Mouse (Mus musculus) gastrocnemius, postnatal 10 days (tissue): ENCODE data around the gene Cbx7. TPM values are rescaled to one million over a fixed set of nuclear protein-coding genes. Genes with fewer than 3 reads are reported as not detected.

ENCODE experiments used
- DNase-seq: peaks from one replicate; pipeline ENCODE4 v3.0.0; 2021; ENCODE audit warnings: mixed read lengths
- total RNA-seq, 2 experiments: library from RNA; stranded (reverse); gene quantifications; 2 replicates each; pipeline ENCODE4 v1.2.3; 2021

Gene Cbx7
- total RNA-seq, 2 experiments from 2014 or later: 2.9 to 4.1 TPM

DNA sequence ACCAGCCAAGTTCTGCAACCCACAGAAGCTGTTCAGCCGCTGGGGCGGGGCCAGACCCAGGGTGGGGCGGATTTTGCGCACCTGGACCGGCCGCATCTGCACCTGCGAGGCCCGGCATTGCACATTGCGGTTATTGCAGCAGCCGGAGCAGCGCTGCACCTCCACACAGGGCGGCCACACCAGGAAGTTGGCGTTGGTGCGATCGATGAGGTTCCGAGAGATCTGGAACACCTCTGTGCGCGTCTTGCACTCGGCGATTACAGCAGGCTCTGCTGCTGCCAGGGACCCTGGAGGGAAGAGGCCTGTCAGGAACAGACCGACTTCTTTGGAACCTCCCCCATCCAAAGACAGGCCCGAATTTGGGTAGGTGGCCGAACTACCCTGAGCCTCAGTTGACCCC lies 30.7 kb upstream of the Cbx7 start:
- DNase-seq: no peak

DNA sequence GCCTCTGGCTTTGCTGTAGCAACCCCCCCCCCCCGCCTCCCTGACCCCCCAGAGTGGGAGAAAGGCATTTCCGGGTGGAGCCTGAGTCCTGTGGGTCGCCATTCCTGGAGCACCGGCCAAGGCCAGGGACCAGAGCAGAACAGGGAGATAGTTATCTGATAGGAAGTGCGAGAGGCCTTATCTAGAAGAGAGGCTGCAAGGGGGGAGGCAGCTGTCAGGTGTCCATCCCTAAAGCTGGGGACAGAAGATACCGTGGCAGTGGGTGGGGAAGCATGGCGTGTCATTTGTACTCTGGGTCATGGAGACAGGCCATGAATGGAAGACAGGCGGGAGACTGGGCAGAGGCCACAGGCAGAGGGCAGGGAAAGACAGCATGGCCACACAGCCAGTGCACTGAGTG lies 29.8 kb upstream of the Cbx7 start:
- no peak for DNase-seq

DNA sequence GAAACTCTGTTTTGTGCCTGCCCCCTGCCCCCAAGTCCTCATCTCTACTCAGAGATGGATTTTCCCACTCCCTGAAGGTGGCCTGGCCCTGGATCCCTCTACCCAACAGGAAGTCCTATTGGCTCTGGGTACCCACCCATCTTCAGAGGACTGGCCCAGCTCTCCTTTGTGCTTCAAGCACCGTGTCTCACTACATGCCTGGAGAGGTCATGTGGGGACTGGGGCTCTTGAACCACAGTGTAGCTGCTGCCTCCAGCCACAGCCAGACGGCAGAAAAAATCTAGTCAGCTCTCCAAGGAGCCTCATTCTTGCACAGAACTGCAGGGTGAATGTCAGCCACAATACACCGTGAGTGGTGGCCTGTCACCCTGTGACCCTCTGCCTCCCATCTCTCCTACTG lies 27.1 kb upstream of the Cbx7 start:
- no peak for DNase-seq

DNA sequence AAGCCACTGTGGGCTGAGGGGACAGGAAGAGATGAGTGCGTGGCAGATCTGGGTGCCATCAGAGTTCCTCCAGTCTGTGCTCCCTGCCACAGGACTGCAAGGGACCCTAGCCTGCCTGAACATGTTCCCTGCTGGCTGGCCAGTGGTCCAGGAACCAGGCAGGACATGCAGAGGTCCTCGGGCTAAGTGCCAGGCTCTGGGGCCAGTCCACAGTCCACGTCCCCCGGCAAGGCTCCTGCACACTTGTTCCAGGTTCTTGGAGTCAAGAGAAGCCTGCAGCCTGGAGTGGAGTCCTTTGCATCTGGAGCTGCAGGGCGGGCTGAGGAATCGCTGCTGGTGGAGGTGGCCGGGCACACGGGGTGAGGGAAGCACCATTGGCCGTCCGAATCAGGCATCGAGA lies 25.9 kb upstream of the Cbx7 start:
- no peak for DNase-seq

DNA sequence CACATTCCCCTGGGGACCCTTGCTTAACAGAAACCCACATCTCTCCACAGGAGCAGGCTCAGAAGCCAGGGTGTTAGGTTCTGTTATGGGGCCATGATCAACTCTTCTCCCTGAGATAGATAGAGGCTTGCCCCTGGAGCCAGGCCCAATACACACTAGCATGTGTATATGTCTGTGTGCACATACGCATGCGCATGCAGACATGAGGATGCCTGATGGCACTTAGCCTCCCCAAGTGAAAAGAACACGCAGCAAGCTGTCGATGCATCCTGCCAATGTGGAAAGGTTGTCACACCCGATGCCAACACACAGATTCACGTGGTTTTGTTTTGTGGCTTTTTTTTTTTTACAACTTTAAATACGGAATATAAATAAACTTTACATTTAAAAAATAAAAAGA lies 24.6 kb upstream of the Cbx7 start:
- DNase-seq: no peak

DNA sequence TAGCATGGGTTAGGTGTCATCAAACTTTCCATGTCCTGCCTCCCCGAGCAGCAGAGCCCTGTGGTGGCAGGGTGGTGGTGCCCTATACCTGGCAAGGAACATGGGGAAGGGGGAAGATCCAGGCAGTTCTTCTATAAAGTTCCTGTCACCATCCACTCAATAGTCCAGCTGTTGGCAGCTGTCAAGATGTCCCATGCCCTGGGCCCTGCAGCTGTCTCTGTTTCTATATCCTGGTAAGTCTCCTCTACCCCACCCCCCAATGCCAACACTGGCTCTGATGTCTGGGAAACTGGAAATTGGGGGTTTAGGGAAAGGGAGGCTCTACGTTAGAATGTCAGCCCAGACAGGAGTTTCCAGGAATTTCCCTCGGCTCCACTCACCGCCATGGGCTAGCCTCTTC lies 23.6 kb upstream of the Cbx7 start:
- no peak for DNase-seq

DNA sequence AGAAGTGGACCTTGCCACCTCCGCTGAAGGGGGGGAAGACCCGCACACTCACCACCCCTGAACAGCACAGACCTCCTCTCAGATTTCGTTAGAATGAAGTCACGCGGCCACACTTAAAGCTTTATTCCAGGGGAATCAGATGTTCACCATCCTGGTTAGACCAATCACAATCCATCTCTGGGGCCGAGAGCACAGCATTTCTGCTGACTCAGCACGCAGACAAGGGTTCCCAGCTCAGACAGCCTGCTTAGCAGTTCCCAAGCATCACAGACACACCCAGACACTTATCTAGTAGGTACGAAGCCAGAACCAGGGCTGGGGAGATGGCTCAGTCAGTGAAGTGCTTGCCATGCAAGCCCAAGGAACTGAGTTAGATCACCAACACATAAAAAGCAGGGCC lies 15.3 kb upstream of the Cbx7 start:
- DNase-seq: no peak

DNA sequence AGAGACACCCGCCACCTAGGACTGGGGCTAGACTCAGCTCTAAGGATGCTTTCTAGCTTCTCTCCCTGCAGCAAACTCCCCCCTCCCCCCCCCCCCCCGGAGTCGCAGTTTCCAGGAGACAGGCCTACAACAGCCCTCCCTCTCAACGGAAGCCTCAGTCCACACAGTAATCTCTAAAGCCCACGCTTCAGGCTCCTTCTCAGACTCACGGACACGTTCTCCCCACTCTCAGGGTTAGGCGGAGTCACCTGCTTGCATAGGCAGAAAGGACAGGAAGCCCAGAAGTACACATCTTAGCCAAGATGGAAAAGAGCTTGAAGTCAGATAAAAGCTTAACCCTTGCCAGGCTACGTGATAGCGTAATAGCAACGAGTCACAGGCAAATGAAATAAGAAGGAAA lies 14.6 kb upstream of the Cbx7 start:
- no peak for DNase-seq

DNA sequence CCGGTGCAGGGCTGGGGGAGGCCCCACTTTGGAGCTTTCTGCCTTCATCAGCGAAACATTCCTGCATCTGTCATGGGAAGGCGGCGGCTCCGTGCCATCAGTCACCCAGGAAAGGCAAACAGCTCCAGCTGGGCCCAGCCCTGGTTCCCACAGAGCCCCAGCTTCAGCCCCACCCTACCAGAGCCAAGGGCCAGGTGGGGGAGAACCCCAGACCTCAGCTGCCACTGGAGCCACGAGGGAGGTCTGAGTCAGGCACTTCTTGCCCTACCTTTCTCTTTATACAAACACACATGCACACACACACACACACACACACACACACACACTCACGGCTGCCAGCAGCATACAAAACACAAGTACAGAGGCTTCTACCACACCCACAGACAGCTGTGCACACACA lies 13.2 kb upstream of the Cbx7 start:
- peak; percentile 44 for DNase-seq

DNA sequence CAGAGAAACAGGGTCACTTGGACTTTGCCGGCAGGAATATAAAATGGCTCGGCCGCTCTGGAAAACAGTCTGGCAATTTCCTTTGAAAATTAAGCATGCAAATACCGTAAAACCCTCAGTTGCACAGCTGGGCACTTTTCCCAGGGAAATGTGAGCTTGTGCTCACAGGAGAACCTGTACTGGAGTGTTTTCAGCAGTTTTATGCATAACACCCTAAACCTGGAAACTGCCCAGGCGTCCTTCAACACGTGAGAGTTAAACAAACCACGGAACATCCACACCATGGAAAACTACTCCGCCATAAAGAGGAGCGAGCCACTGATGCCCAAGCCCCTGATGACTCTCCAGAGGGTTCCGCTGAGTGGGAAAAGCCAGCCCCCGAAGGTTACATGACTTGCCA lies 9.8 kb upstream of the Cbx7 start:
- DNase-seq: no peak

DNA sequence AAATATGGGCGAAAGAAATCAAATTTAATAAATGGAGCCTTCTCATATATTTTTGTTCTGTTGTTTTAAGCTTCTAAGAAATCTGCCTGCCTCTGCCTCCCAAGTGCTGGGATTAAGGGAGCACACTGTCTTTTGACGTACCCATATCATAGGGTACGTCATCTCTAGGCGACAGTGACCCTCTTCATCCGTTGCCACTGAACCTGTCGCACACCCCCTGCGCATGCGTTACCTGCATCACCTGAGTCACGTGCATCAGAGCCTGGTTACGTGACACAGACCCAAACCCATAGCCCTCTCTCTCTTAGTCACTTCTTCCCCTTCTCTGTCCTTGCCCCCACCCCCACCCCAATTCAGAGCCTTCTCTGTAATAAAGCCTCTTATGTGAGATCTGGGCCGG lies 1.3 kb upstream of the Cbx7 start:
- DNase-seq: no peak

DNA sequence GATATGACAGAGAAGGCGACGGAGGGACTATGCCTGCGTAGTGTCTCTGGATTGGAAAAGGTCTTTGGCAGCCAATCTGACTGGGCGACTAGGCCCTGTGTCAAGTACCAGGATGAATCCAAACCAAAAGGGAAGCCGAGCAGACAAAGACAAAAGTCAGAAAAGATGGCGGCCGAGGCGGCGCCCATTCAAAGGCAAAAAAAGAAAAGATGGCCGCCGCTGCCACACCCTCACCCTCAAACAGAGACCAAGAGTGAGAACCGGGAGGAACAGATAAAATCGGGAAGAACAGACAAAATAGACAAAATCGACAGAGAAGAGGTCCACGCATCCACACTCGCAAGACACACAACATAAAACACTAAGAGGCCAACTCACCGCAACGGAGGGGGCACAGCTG lies 428 bp downstream of the Cbx7 start:
- DNase-seq: no peak

DNA sequence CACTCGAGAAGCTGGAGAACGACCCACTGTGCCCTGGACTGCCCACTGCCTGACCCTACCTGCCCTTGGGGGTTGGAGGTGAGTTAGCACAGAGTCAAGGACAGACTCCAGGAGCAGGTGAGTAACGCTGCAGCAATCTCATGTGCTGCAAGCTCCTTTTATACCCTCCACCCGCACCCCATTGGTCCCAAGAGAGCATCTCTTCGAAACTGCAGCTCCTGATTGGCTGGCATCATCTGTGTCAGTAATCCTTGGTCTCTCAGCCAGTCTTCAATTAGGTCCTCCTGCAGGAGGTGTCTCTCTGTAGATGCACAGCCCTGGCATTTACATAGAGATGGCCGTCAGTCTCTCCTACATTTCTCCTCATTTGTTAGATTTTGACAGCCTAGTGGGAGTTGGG lies 3.6 kb downstream of the Cbx7 start:
- no peak for DNase-seq

DNA sequence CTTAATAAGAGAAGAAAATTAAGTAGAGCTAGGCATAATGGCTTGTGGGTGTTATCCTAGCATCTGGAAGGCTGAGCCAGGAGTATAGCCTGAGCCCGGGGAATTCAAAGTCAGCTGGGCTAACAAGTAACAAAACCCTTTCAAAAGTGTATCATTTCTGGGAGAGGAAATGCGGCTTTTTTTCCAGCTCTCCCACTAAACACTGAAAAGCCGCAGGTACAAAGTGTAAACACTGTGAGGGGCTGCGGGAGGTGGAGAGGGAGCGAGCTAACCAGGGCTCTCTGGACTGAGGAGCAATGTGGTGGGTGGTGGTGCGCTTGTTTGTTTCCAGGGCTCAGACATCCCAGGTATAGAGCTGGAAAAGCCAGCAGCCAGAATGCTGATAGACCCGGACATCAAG lies 6.5 kb downstream of the Cbx7 start:
- DNase-seq: no peak

DNA sequence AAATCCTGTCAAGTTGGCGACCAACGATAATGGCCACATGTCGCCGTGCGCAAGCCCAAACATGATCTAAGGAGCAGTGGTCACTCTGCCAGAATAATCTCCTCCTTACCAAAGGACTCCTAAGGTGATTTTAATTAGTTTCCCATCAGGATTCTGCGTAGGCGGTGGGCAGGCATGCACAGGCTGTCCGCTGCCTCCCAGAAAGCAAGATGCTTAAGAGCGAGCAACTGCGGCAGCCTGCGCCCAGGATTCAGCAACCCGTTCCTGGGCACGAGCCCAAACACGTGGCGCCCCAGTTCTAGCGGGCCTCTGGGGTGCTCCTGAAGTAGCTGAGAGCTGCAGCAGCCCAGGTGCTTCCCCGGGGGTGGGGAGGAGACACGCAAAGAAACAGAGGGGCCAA lies 8.3 kb downstream of the Cbx7 start:
- no peak for DNase-seq

DNA sequence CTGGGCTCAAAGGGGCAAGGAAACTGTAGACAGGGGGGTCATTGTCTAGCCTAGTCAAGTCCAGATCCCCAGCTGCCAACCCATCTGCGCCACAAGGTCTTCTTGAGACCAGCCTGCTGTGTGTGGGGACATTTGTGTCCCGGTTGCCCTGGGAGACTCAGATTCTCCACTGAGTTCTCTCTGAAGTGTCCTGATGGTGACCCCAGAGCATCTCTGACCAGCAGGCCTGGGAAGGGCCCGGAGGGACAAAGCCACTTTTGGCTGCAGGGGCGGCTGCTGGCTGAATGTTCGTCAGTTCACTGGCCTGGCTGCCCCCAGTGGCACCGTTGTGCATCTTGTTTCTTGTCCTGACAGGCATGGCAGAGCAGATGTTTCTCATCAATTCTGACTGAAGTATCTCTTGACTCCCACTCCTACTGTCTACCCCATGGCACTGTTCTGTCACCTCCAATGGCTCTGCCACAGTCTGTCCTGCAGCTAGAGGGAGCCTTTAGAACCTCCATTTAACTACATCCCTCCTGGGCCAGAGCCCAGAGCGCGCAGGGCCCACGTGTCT lies 9.5 kb downstream of the Cbx7 start:
- DNase-seq: peak; percentile 42

DNA sequence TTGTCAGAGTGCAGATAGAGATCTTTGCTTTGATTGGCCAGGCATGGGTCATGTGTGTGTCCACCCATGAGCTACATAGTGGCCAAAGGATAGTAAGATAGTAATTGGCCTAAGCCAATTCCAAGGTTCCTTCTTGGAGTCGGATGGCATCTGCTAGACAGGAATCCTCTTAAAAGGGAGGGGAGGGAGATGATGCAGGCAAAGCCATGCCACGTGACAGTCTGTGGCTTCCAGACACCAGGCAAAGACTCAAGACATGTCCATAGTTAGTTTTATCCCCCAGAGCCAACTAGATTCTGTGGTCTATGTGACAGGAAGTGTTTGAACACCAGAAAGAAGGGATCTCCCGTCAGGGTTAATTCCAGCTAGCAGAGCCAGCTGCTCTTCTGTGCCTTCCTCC lies 12.5 kb downstream of the Cbx7 start:
- no peak for DNase-seq

DNA sequence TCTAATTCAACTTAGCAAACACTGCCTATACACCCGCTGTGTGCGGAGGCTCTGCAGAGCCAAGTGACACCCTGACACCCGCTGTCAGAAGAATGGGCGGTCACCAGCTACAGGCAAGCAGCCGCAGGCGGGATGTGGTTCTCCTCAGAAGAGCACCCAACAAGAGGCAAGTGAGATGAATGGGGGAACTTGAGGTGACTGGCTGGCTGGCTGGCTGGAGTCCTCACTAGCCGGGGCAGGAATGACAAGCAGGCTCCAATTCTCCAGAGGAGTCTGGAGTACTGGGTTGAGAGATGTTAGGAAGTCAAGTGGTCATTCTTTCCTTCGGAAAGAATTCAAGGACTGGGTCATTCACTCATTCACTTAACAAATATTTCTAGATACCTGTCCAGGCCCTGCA lies 14.4 kb downstream of the Cbx7 start:
- no peak for DNase-seq

DNA sequence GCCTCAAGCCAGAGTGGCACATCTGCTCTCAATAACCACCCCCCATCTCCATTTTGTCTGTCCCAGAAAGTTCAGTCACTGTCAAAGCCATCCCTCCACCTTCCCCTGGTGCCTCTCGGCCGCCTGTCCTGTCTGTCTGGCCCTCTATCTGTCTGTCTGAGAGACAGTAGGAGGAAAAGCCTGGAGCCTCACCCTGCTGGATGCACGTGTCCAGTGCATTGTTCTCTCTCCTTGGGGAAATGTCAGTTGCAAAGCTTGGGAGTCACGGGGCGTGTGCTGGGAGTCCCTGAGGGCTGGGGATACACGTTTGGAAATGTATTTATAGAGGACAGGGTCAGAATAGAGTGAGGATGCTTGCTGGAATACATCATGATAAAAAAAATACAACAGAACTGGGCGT lies 17.4 kb downstream of the Cbx7 start:
- no peak for DNase-seq

DNA sequence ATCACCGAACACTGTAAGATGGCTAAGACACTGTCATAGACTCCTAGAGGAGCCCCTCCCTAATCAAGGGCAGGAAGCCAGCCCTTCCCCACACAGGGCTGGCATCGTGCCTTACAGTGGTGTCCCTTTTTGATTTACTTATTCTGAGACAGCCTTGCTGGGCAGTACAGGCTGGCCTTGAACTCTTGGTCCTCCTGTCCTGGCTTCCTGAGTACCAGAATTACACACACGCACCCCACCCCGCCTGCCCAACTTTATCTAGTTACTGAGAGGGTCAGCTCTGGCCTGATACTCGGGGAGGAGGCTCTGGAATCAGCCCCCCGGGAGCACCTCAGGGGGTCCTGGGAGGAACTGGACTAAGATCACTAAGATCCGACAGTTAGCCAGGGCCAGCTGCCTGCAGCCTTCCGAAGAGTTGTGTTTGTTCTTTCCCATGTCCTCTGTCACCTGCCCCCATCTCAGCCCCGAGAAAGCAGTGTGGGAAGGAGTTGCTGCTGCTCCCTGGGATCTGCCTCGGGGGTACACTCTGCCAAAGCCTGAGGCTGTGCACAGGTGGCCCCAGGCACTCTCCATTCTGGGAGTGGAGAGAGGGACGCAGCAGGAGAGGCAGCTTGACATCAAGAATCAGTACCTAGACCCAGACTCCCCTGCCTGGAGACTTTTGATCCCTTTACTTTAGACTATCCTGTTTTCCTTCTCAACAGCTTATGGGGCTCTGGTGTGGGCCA lies 18.3 kb downstream of the Cbx7 start:
- DNase-seq: no peak

DNA sequence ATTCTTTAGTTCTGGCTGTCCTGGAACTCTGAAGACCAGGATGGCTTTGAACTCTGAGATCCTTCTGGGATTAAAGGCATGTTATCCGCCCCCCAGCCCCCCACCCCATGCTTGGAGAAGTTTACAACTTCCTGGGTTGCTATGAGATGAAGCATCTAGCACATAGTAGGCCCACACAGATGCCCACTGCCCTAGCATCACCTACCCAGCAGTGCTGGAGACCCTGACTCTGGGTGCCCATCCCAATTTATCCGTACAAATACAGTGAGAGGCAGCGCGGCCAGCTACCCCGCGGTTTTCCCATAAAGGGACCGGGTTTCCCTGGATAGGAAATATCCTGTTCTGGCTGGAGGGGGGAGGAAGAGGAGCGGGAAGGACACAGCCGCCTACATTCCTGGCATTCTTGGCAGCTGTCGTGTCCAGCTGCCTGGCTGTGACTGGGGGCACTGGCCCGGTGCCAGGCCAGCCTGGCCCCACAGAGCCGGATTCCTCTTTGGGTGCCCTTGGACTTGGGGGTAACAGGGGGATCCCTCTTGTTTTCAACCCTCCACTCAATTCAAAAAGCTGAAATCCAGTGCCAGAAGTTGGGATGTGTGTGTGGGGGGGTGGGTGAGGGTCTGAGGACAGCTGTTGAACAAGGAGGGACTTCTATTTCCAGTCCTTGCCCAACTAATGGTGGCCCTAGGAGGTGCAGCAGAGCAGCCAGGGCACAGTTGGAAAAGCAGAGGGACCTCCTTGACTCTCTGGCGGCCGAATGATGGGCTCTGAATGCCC lies 19.0 kb downstream of the Cbx7 start:
- DNase-seq: peak; percentile 49

DNA sequence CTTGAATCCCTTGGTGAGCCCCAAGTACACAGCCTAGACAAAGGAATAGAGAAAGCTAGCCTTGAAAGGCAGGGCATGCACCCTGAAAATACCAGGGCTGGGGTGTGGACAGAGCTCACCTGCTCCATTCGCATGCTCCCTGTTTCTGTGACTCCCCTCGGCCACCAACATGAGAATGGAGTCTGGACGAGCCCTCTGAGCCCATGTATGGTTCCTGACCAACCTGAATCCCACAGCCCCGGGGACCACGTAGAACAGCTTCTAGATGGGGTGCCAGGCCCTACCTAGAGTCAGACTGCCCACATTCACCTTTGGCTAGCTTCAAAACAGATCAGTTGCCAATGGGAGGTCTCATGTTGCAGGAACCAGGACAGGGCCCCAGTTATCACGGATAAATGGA lies 19.7 kb downstream of the Cbx7 start:
- no peak for DNase-seq

DNA sequence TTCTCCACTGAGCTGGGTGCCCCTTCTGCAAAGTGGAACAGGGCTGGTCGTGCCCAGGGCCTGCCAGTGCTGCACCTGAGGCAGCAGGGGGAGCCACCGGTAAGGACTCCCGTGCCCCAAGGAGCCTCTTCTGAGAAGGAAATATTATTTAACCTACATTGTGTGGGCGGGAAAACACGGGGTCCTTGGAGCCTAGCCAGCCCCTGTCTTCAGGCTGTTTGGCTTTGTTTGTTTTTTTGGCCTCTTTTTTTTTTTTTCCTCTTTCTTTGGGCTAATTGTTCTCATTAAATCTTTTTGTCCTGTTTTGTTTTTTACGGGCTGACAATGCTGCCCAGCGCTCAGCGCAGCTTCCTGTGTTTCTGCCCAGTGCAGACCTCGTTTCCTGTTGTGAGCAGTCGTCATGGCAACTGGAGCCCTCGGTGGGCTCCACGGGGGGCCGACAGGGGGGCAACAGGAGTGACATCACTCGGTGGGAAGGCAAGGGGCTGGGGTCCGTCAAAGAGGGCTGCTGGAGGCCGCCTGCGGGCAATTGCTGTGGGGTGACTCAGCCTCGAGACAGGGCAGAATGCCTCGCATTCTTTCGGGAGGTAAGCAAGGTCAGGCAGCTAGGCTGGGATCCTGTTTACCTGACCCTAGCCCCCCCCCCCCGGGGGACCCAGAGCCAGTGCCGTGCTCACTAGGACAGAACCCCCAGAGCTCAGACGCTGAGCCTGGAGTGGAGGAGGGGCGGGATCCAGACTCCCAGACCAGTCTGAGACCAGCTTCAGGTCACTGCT lies 20.5 kb downstream of the Cbx7 start:
- peak; percentile 46 for DNase-seq
